Mouse (Mus musculus) hindbrain, embryonic 16.5 days (tissue): Measurements from ENCODE around the gene Sclt1. TPM values are rescaled to one million over a fixed set of nuclear protein-coding genes. Genes with fewer than 3 reads are reported as not detected.
"Not testable (repeated sequence)": the region's sequence is repeated elsewhere in the genome, so short reads cannot be mapped to it uniquely, and the experiment has no call there.

Source experiments
- ATAC-seq: fragments of 200-750 bp; cut with Nextera tagmentation; 2 replicates; pipeline ENCODE4 v1.8.0; 2017; ENCODE audit warnings: moderate TSS enrichment, moderate library complexity
- H3K27ac ChIP-seq: fragments of 300-500 bp; sonication (generic); 2 replicates; pipeline ENCODE4 v1.5.1; 2014; ENCODE audit warnings: low read depth, mild to moderate bottlenecking, control low read depth, low read length, moderate library complexity
- H3K27me3 ChIP-seq: fragments of 300-500 bp; sonication (generic); replicated peaks from 2 replicates; pipeline ENCODE4 v1.6.1; 2014; ENCODE audit warnings: low read length; ENCODE audit not compliant: control insufficient read depth, insufficient read depth
- H3K36me3 ChIP-seq: fragments of 300-500 bp; sonication (generic); 2 replicates; pipeline ENCODE4 v1.6.1; 2014; ENCODE audit warnings: mild to moderate bottlenecking, low read length, moderate library complexity, mixed read lengths; ENCODE audit not compliant: control insufficient read depth, insufficient read depth
- H3K4me1 ChIP-seq: fragments of 300-500 bp; sonication (generic); 2 replicates; pipeline ENCODE4 v1.6.1; 2014; ENCODE audit warnings: low read depth, low read length; ENCODE audit not compliant: control insufficient read depth, insufficient read depth
- H3K4me2 ChIP-seq: fragments of 300-500 bp; sonication (generic); 2 replicates; pipeline ENCODE4 v1.6.1; 2014; ENCODE audit warnings: mild to moderate bottlenecking, low read length, control low read depth, moderate library complexity
- H3K4me3 ChIP-seq: fragments of 300-500 bp; sonication (generic); 2 replicates; pipeline ENCODE4 v1.5.1; 2014; ENCODE audit warnings: mild to moderate bottlenecking, low read length, control low read depth, moderate library complexity
- H3K9ac ChIP-seq: fragments of 300-500 bp; sonication (generic); 2 replicates; pipeline ENCODE4 v1.6.1; 2014; ENCODE audit warnings: low read depth, mild to moderate bottlenecking, control low read depth, low read length, moderate library complexity
- H3K9me3 ChIP-seq: fragments of 300-500 bp; sonication (generic); 2 replicates; pipeline ENCODE4 v1.6.1; 2014; ENCODE audit warnings: mild to moderate bottlenecking, low read length, moderate library complexity; ENCODE audit not compliant: control insufficient read depth
- WGBS: fragments of 180-500 bp; shearing (Covaris S2); extraction: QIAGEN DNeasy Blood & Tissue Kit; methylation state at CpG from one replicate; pipeline ENCODE4 v1.1.7; 2014; 5-methylcytosine and 5-hydroxymethylcytosine counted together
- polyA plus RNA-seq: library from polyadenylated mRNA; unstranded; fragments of >200 nt; fragmentation: Nextera tagmentation; extraction: Ambion mirVana; gene quantifications from 2 replicates; pipeline ENCODE4 v1.2.1, GENCODE M21; 2015

Sclt1 gene
- 16.3 and 16.9 TPM in 2 replicates for polyA plus RNA-seq

DNA sequence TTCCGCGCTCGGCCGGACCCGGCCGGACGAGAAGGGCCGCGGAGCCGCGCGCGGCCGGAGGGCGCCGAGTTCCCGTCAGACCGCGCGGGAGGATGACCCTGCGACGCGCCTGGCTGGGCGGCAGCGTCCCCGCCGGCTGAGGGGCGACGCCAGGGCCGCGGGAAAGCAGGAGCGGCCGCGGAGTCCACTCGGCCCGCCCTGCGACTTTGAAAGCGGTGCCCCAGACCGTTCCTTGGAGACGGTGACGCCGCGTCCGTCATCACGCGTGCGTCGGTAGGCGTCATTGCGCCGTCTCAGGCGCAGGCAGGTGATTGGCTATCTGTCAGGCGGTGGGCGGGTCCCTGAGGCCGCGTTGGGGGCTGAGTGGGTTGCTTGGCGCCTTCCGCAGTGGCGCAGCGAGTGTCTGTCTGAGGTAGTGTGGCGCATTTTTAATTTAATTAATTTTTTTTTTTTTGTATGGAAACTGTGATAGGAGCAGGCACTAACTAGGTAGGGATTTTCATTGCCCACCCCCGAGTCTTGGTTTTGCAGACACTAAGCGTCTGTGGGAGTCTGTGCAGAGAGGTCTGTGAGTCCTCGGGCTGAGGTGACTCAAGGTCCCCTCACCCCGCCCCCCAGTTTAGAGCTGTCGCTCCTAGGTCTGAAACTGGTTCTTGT, at the start of gene Sclt1, which contains the start of gene D3Ertd751e:
Gene Sclt1 (minus strand): TSS at position 237 of the 657 bp plus-strand sequence.
Gene D3Ertd751e (plus strand): TSS at position 334 of the 657 bp plus-strand sequence.
- H3K4me1 ChIP-seq = peaks cover 15% of the 10 kb centered on the region
- peak within 1 kb of the TSS; percentile 90 for H3K4me2 ChIP-seq
- no peaks in the 10 kb centered on the region for H3K9me3 ChIP-seq
- H3K36me3 ChIP-seq = no peaks in the 10 kb centered on the region
- H3K4me3 ChIP-seq = peak within 1 kb of the TSS; percentile 90
- H3K27ac ChIP-seq = peak within 1 kb of the TSS; percentile 95
- peak; percentile 100 for ATAC-seq
- WGBS = under 1% methylated on average over 54 of the region's 66 CpGs
- H3K9ac ChIP-seq = peak within 1 kb of the TSS; percentile 96
- no peaks in the 10 kb centered on the region for H3K27me3 ChIP-seq

DNA sequence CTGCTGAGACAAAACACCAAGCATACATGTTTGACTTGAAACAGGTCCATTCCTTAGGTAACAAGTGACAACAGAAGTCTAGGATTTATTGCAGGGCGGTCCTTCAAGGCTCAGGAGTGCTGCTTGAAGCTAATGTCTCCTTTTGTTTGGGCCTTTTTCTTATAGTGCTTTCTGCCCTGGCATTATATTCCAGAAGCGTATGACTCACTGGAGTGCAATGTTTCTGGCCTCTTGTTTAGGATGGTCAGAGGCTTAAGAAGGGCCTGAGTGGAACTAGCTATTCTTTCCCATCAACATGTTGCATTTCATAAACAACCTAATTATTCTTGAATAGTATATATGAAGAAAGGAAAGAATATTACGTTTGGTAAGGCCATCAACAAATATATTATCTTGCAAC, 19.8 kb upstream of the Sclt1 start:
- WGBS = 94% methylated on average over 3 of the region's 3 CpGs
- Histone ChIP-seq H3K27me3 (no peaks in the 10 kb centered on the region), H3K4me1 (no peaks in the 10 kb centered on the region), H3K4me2 (no peak overlapping the region), H3K9me3 (no peaks in the 10 kb centered on the region), H3K9ac (no peak overlapping the region), H3K36me3 (no peaks in the 10 kb centered on the region), H3K4me3 (no peak overlapping the region), H3K27ac (no peak overlapping the region)
- ATAC-seq = no peak

DNA sequence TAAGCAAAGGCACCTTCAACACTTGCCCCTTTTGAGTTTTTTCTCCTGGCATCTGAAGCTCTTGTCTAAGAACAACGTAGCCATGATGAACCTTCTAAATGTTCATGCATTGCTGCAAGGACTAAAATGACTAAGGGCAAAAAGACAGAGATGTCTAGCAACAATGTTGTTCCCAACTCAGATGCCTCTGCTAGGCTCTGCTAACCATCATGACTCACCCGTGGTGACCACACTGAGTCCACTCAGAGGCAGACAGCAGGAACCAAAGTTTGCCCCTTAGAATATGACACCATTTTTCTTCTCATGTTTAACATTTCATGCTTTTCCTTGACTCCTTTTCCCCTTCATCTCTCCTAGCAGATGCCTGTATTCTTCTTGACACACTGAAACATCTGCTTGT, 12.2 kb upstream of the Sclt1 start:
- Histone ChIP-seq H3K4me1 (no peaks in the 10 kb centered on the region), H3K27me3 (no peaks in the 10 kb centered on the region), H3K27ac (no peak overlapping the region), H3K4me3 (no peak overlapping the region), H3K9me3 (no peaks in the 10 kb centered on the region), H3K4me2 (no peak overlapping the region), H3K36me3 (no peaks in the 10 kb centered on the region), H3K9ac (no peak overlapping the region)
- ATAC-seq = no peak
- WGBS = 97% methylated on average over 2 of the region's 2 CpGs

DNA sequence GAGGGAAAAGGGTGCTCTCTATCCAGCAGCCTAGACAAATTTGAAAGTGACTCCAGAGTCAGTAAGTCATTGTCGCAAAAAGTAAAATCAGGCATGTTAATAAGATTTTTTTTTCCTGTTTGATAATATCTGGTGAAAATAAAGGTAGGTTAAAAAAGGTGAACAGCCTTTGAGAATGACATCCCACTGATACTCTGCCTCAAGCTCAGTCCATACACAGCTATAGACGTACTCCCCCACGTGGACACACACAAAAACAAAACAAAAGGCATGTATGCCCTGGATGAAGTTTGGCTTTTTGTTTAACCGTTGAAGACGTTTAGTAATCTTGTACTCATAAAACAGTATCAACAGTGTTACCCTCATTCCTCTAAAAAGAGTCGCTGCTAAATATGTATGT, 1.1 kb upstream of the Sclt1 start:
- Histone ChIP-seq H3K27ac (no peak overlapping the region), H3K4me2 (peak overlapping the region; percentile 63), H3K36me3 (no peaks in the 10 kb centered on the region), H3K9ac (no peak overlapping the region), H3K9me3 (no peaks in the 10 kb centered on the region), H3K4me1 (peaks cover 15% of the 10 kb centered on the region), H3K27me3 (no peaks in the 10 kb centered on the region), H3K4me3 (0 out of 2 replicates have a peak overlapping the region, but pooled peaks have one; percentile 90)
- ATAC-seq = no peak
- WGBS = 41% methylated on average over 6 of the region's 6 CpGs

DNA sequence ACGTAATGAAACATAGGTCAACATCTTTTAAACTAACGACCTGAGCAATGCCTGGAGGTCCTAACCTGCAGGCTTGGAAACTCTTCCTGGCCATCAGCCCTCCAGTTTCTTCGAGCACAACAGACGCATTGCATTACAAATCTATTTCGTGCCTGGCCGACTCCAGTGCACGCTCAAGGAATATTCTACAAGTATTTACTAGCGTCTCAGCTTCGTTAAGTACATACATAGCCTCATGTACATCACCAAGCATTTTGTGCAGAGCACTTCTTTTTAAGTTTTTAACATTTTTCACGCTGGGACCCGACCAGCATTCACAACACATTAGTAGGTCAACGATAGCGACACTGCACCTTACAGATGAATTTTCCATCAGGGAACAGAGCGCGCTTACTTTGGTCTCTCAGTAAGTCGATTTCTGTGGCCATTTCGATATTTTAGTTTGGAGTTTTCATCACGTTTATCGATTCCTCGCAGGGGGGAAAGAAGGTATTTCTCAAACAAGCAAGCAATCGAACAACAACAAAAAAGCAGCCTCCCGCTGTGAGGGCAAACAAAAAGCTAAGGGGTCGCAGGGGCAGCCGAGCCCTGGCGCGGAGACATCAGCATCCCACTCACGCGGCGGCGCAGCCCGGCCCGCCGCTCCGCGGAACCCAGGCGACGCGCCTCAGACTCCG, 575 bp downstream of the Sclt1 start:
- Histone ChIP-seq H3K4me1 (peaks cover 15% of the 10 kb centered on the region), H3K27ac (peak overlapping the region; percentile 95), H3K4me3 (peak overlapping the region; percentile 90), H3K9ac (peak overlapping the region; percentile 96), H3K27me3 (no peaks in the 10 kb centered on the region), H3K4me2 (peak overlapping the region; percentile 90), H3K36me3 (no peaks in the 10 kb centered on the region), H3K9me3 (no peaks in the 10 kb centered on the region)
- under 1% methylated on average over 39 of the region's 39 CpGs for WGBS
- ATAC-seq = no peak

DNA sequence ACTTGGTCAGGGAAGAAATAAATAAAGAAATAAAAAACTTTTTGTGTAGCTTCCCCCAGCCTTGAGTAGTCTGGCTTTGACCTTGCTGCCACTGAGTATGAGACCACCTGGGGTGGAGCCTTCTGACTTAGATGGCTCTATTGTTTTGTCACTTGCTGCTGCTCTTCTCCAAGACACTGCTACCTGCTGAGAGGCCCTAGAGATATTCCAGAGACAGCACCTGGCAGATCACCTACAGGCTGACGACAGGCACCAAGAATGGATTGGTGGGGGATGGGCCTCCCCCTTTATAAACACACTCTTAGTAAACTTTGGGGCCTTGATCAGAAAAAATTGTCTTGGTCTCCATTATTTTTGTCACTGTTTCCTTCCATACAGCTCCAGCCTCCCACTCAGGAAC, 46.6 kb downstream of the Sclt1 start:
- Histone ChIP-seq H3K4me1 (no peaks in the 10 kb centered on the region), H3K9ac (no peak overlapping the region), H3K27ac (no peak overlapping the region), H3K27me3 (no peaks in the 10 kb centered on the region), H3K4me2 (no peak overlapping the region), H3K9me3 (no peaks in the 10 kb centered on the region), H3K36me3 (peaks cover 7% of the 10 kb centered on the region), H3K4me3 (no peak overlapping the region)
- WGBS = 84% methylated on average over 1 of the region's 1 CpGs
- no peak for ATAC-seq

DNA sequence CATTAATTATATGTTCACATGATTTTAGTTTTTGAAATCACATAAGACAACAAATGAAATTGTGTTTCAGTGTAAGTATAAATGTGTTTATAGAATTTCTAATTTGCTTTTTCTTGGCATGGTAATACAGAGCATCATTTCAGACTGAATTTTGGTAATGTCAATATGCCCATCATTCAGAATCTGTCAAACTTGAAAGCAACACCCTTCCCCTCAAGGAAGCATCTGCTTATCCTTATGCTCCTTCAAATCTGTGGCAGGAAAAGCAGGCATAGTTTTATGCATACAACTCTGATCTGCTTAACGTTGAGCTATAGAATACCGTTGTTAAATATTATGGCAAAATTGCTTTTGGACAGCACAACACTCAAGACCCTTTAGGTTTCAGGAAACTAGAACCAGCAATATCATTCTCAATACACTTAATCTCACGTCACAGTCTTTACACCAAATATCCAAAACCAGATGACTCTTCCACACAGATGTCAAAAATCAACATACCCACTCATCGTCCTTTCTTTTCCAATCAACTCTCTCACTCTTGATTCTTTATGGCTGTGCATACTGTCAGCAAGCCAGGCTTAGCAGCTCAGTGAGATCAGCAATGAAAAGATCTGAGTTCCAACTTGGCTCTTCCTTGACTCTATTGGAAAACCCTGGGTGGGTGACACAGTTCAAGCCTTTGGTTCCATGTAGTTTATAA, 49.7 kb downstream of the Sclt1 start:
- H3K36me3 ChIP-seq = no peaks in the 10 kb centered on the region
- no peak overlapping the region for H3K4me2 ChIP-seq
- no peaks in the 10 kb centered on the region for H3K9me3 ChIP-seq
- no peaks in the 10 kb centered on the region for H3K4me1 ChIP-seq
- no peak overlapping the region for H3K27ac ChIP-seq
- H3K9ac ChIP-seq = no peak overlapping the region
- no peak overlapping the region for H3K4me3 ChIP-seq
- WGBS = 96% methylated on average over 4 of the region's 4 CpGs
- H3K27me3 ChIP-seq = no peaks in the 10 kb centered on the region
- no peak for ATAC-seq

DNA sequence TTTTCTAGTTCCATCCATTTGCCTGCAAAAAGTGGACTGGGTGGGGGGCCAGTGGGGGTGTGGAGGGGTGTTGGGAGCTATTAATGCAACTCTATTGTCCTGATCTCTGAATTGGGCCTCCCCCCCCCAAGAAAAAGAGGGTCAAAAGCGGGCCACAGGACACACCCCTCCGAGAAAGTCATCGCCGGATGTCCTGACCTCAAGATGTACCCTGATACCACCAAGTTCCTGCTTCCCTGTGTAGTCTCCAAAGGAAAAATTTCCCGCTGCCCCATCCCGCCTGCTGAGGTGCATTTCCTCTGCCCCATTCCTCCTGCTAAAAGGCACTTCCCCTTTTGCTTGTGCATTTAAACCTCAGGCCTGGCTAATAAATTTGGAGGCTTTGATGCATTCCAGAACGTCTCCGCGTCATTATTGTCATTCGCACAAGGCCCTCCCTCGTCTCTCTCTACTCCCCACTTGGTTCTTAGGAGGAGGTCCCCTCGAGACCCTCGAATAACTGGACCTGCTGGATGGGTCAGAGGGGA, 52.1 kb downstream of the Sclt1 start:
- not testable (repeated sequence) for ATAC-seq, H3K36me3 ChIP-seq, H3K27me3 ChIP-seq, H3K9me3 ChIP-seq, H3K4me1 ChIP-seq, H3K4me3 ChIP-seq, H3K9ac ChIP-seq, H3K4me2 ChIP-seq, H3K27ac ChIP-seq
- 90% methylated on average over 13 of the region's 13 CpGs for WGBS

DNA sequence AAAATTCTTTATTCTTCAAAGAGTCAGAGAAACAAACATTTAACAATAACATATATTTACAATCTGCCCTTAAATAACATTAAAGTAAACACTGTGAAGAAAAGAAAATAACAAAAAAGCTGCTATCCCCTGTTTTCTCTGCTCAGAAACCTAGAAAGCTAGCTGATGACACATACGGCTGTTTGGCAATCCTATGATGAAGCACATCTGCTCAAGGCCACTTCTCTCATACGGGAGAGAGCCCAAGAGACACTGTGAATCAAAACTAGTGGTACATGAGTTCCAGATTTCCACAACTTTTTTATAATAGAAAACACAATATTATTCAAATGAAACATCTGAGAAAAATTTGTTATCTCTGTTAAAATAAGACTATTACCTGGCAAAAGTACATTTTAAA, 55.9 kb downstream of the Sclt1 start:
- H3K36me3 ChIP-seq = 0 out of 2 replicates have a peak, but pooled peaks cover 3% of the 10 kb centered on the region
- no peak for ATAC-seq
- 89% methylated on average over 2 of the region's 2 CpGs for WGBS
- no peaks in the 10 kb centered on the region for H3K27me3 ChIP-seq
- H3K4me2 ChIP-seq = no peak overlapping the region
- H3K4me1 ChIP-seq = no peaks in the 10 kb centered on the region
- no peak overlapping the region for H3K27ac ChIP-seq
- H3K9me3 ChIP-seq = no peaks in the 10 kb centered on the region
- no peak overlapping the region for H3K4me3 ChIP-seq
- H3K9ac ChIP-seq = no peak overlapping the region
